Mouse (Mus musculus): ENCODE results near the gene Serpine2. TPM values are rescaled to one million over a fixed set of nuclear protein-coding genes. Genes with fewer than 3 reads are reported as not detected.

The Serpine2 gene
- polyA plus RNA-seq, 1 experiment from 2014 or later = 116 TPM

GRCm38 (mm10) chr1:79803614-79804013 lies 57.4 kb downstream of the Serpine2 start:
- H3K27me3 ChIP-seq = no peaks in the 10 kb centered on the region
- no peak overlapping the region for H3K4me3 ChIP-seq (replicated peaks)
- H3K36me3 ChIP-seq = 0 out of 2 replicates have a peak, but pooled peaks cover 3% of the 10 kb centered on the region
- H3K9me3 ChIP-seq = no peaks in the 10 kb centered on the region
- no peak for ATAC-seq
- H3K27ac ChIP-seq = no peak overlapping the region
- no peak overlapping the region for H3K9ac ChIP-seq (replicated peaks)
- 85% methylated on average over 7 of the region's 7 CpGs for WGBS
- no peaks in the 10 kb centered on the region for H3K4me1 ChIP-seq (replicated peaks)
- no peak overlapping the region for H3K4me2 ChIP-seq (replicated peaks)

GRCm38 (mm10) chr1:79802858-79803427 lies 58.0 kb downstream of the Serpine2 start:
- Histone ChIP-seq H3K27ac (no peak overlapping the region), H3K27me3 (no peaks in the 10 kb centered on the region), H3K9ac (replicated peaks) (no peak overlapping the region), H3K4me3 (replicated peaks) (no peak overlapping the region), H3K36me3 (0 out of 2 replicates have a peak, but pooled peaks cover 3% of the 10 kb centered on the region), H3K9me3 (no peaks in the 10 kb centered on the region), H3K4me2 (replicated peaks) (no peak overlapping the region), H3K4me1 (replicated peaks) (no peaks in the 10 kb centered on the region)
- ATAC-seq = 0 out of 2 replicates have a peak, but pooled peaks have one; percentile 53
- 66% methylated on average over 11 of the region's 11 CpGs for WGBS

- Histone ChIP-seq H3K27me3 (no peaks in the 10 kb centered on the region), H3K36me3 (no peaks in the 10 kb centered on the region), H3K27ac (no peak overlapping the region), H3K4me1 (replicated peaks) (no peaks in the 10 kb centered on the region), H3K4me3 (replicated peaks) (no peak overlapping the region), H3K4me2 (replicated peaks) (no peak overlapping the region), H3K9me3 (no peaks in the 10 kb centered on the region), H3K9ac (replicated peaks) (no peak overlapping the region)
- 78% methylated on average over 3 of the region's 3 CpGs for WGBS
- ATAC-seq = no peak
These were observed 63.9 kb downstream of the Serpine2 start for GRCm38 (mm10) chr1:79797084-79797483.

- H3K4me2 ChIP-seq (replicated peaks) = no peak overlapping the region
- no peak overlapping the region for H3K9ac ChIP-seq (replicated peaks)
- no peak overlapping the region for H3K27ac ChIP-seq
- H3K36me3 ChIP-seq = peaks cover 29% of the 10 kb centered on the region
- H3K9me3 ChIP-seq = no peaks in the 10 kb centered on the region
- 70% methylated on average over 7 of the region's 7 CpGs for WGBS
- H3K4me1 ChIP-seq (replicated peaks) = no peaks in the 10 kb centered on the region
- H3K4me3 ChIP-seq (replicated peaks) = no peak overlapping the region
- peak; percentile 92 for ATAC-seq
- no peaks in the 10 kb centered on the region for H3K27me3 ChIP-seq
These were observed 74.6 kb downstream of the Serpine2 start for GRCm38 (mm10) chr1:79786267-79786927.

GRCm38 (mm10) chr1:79782433-79782832 lies 78.5 kb downstream of the Serpine2 start:
- Histone ChIP-seq H3K36me3 (peaks cover 63% of the 10 kb centered on the region), H3K27ac (no peak overlapping the region), H3K27me3 (no peaks in the 10 kb centered on the region), H3K9ac (replicated peaks) (no peak overlapping the region), H3K4me1 (replicated peaks) (peaks cover 9% of the 10 kb centered on the region; the same call in 1 of the 2 replicates), H3K4me2 (replicated peaks) (no peak overlapping the region), H3K4me3 (replicated peaks) (no peak overlapping the region), H3K9me3 (no peaks in the 10 kb centered on the region)
- 83% methylated on average over 3 of the region's 3 CpGs for WGBS
- no peak for ATAC-seq

- no peak overlapping the region for H3K9ac ChIP-seq (replicated peaks)
- no peaks in the 10 kb centered on the region for H3K27me3 ChIP-seq
- H3K9me3 ChIP-seq = no peaks in the 10 kb centered on the region
- no peak overlapping the region for H3K4me3 ChIP-seq (replicated peaks)
- H3K27ac ChIP-seq = no peak overlapping the region
- no peak for ATAC-seq
- H3K4me1 ChIP-seq (replicated peaks) = peaks cover 15% of the 10 kb centered on the region; the same call in 1 of the 2 replicates
- no peak overlapping the region for H3K4me2 ChIP-seq (replicated peaks)
- peaks cover 50% of the 10 kb centered on the region for H3K36me3 ChIP-seq
- WGBS = 90% methylated on average over 11 of the region's 11 CpGs
These were observed 83.0 kb downstream of the Serpine2 start for GRCm38 (mm10) chr1:79778011-79778410.

GRCm38 (mm10) chr1:79775927-79776458 lies 85.0 kb downstream of the Serpine2 start, which contains the start of the genes Mrpl44 and Wdfy1:
Gene Mrpl44, plus strand, starts transcription at chr1:79776018.
Gene Wdfy1, minus strand, starts transcription at chr1:79776143.
- Histone ChIP-seq H3K4me1 (replicated peaks) (peaks cover 15% of the 10 kb centered on the region; the same call in 1 of the 2 replicates), H3K27ac (peak within 1 kb of the TSS; percentile 93), H3K4me3 (replicated peaks) (peak within 1 kb of the TSS; percentile 96), H3K9me3 (no peaks in the 10 kb centered on the region), H3K9ac (replicated peaks) (peak within 1 kb of the TSS; percentile 93), H3K27me3 (no peaks in the 10 kb centered on the region), H3K4me2 (replicated peaks) (peak within 1 kb of the TSS; percentile 63), H3K36me3 (peaks cover 30% of the 10 kb centered on the region)
- peak; percentile 100 for ATAC-seq
- under 1% methylated on average over 38 of the region's 38 CpGs for WGBS

GRCm38 (mm10) chr1:79774164-79774780 lies 86.7 kb downstream of the Serpine2 start:
- Histone ChIP-seq H3K4me1 (replicated peaks) (peaks cover 15% of the 10 kb centered on the region; the same call in 1 of the 2 replicates), H3K27me3 (no peaks in the 10 kb centered on the region), H3K4me2 (replicated peaks) (no peak overlapping the region), H3K9me3 (no peaks in the 10 kb centered on the region), H3K4me3 (replicated peaks) (no peak overlapping the region), H3K36me3 (peaks cover 14% of the 10 kb centered on the region), H3K9ac (replicated peaks) (no peak overlapping the region), H3K27ac (no peak overlapping the region)
- ATAC-seq = no peak
- WGBS = 77% methylated on average over 4 of the region's 4 CpGs

GRCm38 (mm10) chr1:79768231-79768630 lies 92.7 kb downstream of the Serpine2 start:
- ATAC-seq = no peak
- no peak overlapping the region for H3K4me2 ChIP-seq (replicated peaks)
- H3K4me1 ChIP-seq (replicated peaks) = no peaks in the 10 kb centered on the region
- no peaks in the 10 kb centered on the region for H3K9me3 ChIP-seq
- H3K4me3 ChIP-seq (replicated peaks) = no peak overlapping the region
- H3K27me3 ChIP-seq = no peaks in the 10 kb centered on the region
- 92% methylated on average over 1 of the region's 1 CpGs for WGBS
- H3K9ac ChIP-seq (replicated peaks) = no peak overlapping the region
- no peak overlapping the region for H3K27ac ChIP-seq
- H3K36me3 ChIP-seq = no peaks in the 10 kb centered on the region

- Histone ChIP-seq H3K9ac (replicated peaks) (no peak overlapping the region), H3K36me3 (no peaks in the 10 kb centered on the region), H3K27ac (no peak overlapping the region), H3K4me1 (replicated peaks) (peaks cover 20% of the 10 kb centered on the region), H3K4me3 (replicated peaks) (no peak overlapping the region), H3K9me3 (no peaks in the 10 kb centered on the region), H3K27me3 (no peaks in the 10 kb centered on the region), H3K4me2 (replicated peaks) (no peak overlapping the region)
- ATAC-seq = no peak
- 87% methylated on average over 1 of the region's 1 CpGs for WGBS
These were observed 96.5 kb downstream of the Serpine2 start for GRCm38 (mm10) chr1:79764483-79764882.

- no peak overlapping the region for H3K9ac ChIP-seq (replicated peaks)
- no peaks in the 10 kb centered on the region for H3K27me3 ChIP-seq
- H3K36me3 ChIP-seq = no peaks in the 10 kb centered on the region
- peaks cover 24% of the 10 kb centered on the region for H3K4me1 ChIP-seq (replicated peaks)
- H3K27ac ChIP-seq = no peak overlapping the region
- no peak overlapping the region for H3K4me3 ChIP-seq (replicated peaks)
- whole genome bisulfite sequencing = 93% methylated on average over 2 of the region's 2 CpGs
- no peak overlapping the region for H3K4me2 ChIP-seq (replicated peaks)
- no peaks in the 10 kb centered on the region for H3K9me3 ChIP-seq
- no peak for ATAC-seq
These were observed 96.9 kb downstream of the Serpine2 start for GRCm38 (mm10) chr1:79764031-79764430.
